Mouse (Mus musculus): Measurements from ENCODE around the gene Sipa1l3. TPM values are rescaled to one million over a fixed set of nuclear protein-coding genes. Genes with fewer than 3 reads are reported as not detected.

Gene Sipa1l3
- polyA plus RNA-seq, 1 experiment = 19.0 TPM

DNA sequence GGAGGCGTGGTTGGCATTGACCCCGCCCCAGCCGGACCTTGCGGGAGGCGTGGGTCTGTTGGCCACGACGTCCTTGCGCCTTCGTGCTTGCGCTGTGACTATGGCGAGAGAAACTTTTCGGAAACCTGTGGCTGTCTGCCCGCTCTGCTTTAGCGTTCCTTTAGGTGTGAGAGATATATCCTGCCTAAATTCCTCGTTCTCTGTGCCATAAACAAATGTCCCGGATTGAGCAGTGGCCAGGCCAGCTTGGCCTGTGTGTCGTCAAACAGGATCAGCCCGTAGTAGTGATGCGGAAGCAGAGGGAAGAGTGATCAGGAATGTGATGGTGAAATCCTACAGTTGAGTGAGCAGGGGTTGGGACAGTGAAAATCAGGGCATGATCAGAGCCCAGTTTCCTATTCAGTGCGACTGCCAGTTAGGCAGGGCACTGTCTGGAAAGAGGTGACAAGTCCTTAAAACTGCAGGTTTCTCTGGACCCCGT, 236.3 kb downstream of the Sipa1l3 start:
- Histone ChIP-seq H3K4me2 (ENCODE audit: low read depth) (no peak overlapping the region), H3K36me3 (ENCODE audit: control insufficient read depth, insufficient read depth) (no peaks in the 10 kb centered on the region), H3K27me3 (ENCODE audit: control insufficient read depth, insufficient read depth, insufficient read length) (peaks cover 24% of the 10 kb centered on the region), H3K4me3 (no peak overlapping the region), H3ac (ENCODE audit: control insufficient read depth, insufficient read length) (no peak overlapping the region), H3K79me2 (ENCODE audit: control insufficient read depth, insufficient read depth) (no peaks in the 10 kb centered on the region)
- TF ChIP-seq CEBPB (IDR thresholded peaks at IDR 0.05; ENCODE audit: insufficient read depth, poor library complexity, severe bottlenecking) (no peak), POLR2A (IDR thresholded peaks at IDR 0.05; ENCODE audit: insufficient read length, low read depth) (no peak), USF1 (IDR thresholded peaks at IDR 0.05; ENCODE audit: low read depth) (no peak)

GRCm38 (mm10) chr7:29281201-29282073, 237.0 kb downstream of the Sipa1l3 start, which contains the start of gene Spint2:
Spint2 (minus strand) TSS chr7:29281912.
- H3K36me3 ChIP-seq (ENCODE audit: control insufficient read depth, insufficient read depth) = no peaks in the 10 kb centered on the region
- H3K79me2 ChIP-seq (ENCODE audit: control insufficient read depth, insufficient read depth) = no peaks in the 10 kb centered on the region
- no peak within 1 kb of the TSS for H3ac ChIP-seq (ENCODE audit: control insufficient read depth, insufficient read length)
- no peak within 1 kb of the TSS for H3K4me3 ChIP-seq
- H3K27me3 ChIP-seq (ENCODE audit: control insufficient read depth, insufficient read depth, insufficient read length) = peaks cover 24% of the 10 kb centered on the region
- TF ChIP-seq CEBPB (IDR thresholded peaks at IDR 0.05; ENCODE audit: insufficient read depth, poor library complexity, severe bottlenecking) (no peak), E2F4 (IDR thresholded peaks at IDR 0.05; ENCODE audit: insufficient read depth) (no peak), MAX (IDR thresholded peaks at IDR 0.05; ENCODE audit: low read depth) (no peak), MYOG (IDR thresholded peaks at IDR 0.05; ENCODE audit: control insufficient read depth in 1 of 3, insufficient read depth in 1 of 3, insufficient read length in 2 of 3, low read depth in 2 of 3) (no peak), TCF12 (IDR thresholded peaks at IDR 0.05; ENCODE audit: insufficient read depth, poor library complexity, severe bottlenecking) (no peak), SRF (IDR thresholded peaks at IDR 0.05; ENCODE audit: control insufficient read depth, insufficient read length, low read depth) (no peak), POLR2A (IDR thresholded peaks at IDR 0.05; ENCODE audit: insufficient read length, low read depth) (no peak), MYOD1 (IDR thresholded peaks at IDR 0.05; ENCODE audit: control insufficient read depth in 1 of 3, insufficient read length in 2 of 3, low read depth in 2 of 3) (no peak), TCF3 (IDR thresholded peaks at IDR 0.05; ENCODE audit: insufficient read length, low read depth) (no peak)
- H3K4me2 ChIP-seq (ENCODE audit: low read depth) = no peak within 1 kb of the TSS

DNA sequence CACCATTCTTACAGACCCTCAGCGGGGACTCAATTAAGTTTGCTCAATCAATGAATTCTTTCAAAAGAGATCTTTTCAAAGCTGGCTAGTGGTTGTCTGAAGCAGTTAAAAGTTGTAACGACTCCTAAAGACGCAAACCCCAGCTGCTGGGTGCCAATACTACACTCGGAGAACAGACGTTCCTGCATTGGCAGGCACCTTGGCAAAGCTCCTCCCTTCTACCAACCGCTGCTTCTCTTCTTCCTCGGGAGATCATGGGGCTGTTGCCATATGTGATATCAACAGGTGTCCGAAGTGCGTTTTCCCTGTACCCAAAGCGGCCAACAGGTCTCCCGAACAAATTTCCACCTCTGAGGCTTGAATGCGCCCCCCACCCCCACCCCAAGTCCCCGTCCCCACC, 237.6 kb downstream of the Sipa1l3 start:
- Histone ChIP-seq H3K4me2 (ENCODE audit: low read depth) (no peak overlapping the region), H3K4me3 (no peak overlapping the region), H3K79me2 (ENCODE audit: control insufficient read depth, insufficient read depth) (no peaks in the 10 kb centered on the region), H3K36me3 (ENCODE audit: control insufficient read depth, insufficient read depth) (no peaks in the 10 kb centered on the region), H3ac (ENCODE audit: control insufficient read depth, insufficient read length) (no peak overlapping the region), H3K27me3 (ENCODE audit: control insufficient read depth, insufficient read depth, insufficient read length) (peaks cover 24% of the 10 kb centered on the region)
- TF ChIP-seq POLR2AphosphoS2 (IDR thresholded peaks at IDR 0.05; ENCODE audit: insufficient read length, low read depth) (no peak), MYOG (IDR thresholded peaks at IDR 0.05; ENCODE audit: control insufficient read depth in 1 of 3, insufficient read depth in 1 of 3, insufficient read length in 2 of 3, low read depth in 2 of 3) (no peak), TCF12 (IDR thresholded peaks at IDR 0.05; ENCODE audit: insufficient read depth, poor library complexity, severe bottlenecking) (no peak), MYOD1 (IDR thresholded peaks at IDR 0.05; ENCODE audit: control insufficient read depth in 1 of 3, insufficient read length in 2 of 3, low read depth in 2 of 3) (no peak)

GRCm38 (mm10) chr7:29279924-29280323, 238.5 kb downstream of the Sipa1l3 start:
- Histone ChIP-seq H3K4me2 (ENCODE audit: low read depth) (no peak overlapping the region), H3K79me2 (ENCODE audit: control insufficient read depth, insufficient read depth) (no peaks in the 10 kb centered on the region), H3K27me3 (ENCODE audit: control insufficient read depth, insufficient read depth, insufficient read length) (peaks cover 24% of the 10 kb centered on the region), H3K4me3 (no peak overlapping the region), H3ac (ENCODE audit: control insufficient read depth, insufficient read length) (no peak overlapping the region), H3K36me3 (ENCODE audit: control insufficient read depth, insufficient read depth) (no peaks in the 10 kb centered on the region)
- TF ChIP-seq MYOD1 (IDR thresholded peaks at IDR 0.05; ENCODE audit: control insufficient read depth in 1 of 3, insufficient read length in 2 of 3, low read depth in 2 of 3) = no peak
- no peak for TF ChIP-seq POLR2A (IDR thresholded peaks at IDR 0.05; ENCODE audit: insufficient read length, low read depth)
- TF ChIP-seq REST (IDR thresholded peaks at IDR 0.05; ENCODE audit: insufficient read depth, insufficient read length) = no peak
- no peak for TF ChIP-seq CEBPB (IDR thresholded peaks at IDR 0.05; ENCODE audit: insufficient read depth, poor library complexity, severe bottlenecking)
- TF ChIP-seq E2F4 (IDR thresholded peaks at IDR 0.05; ENCODE audit: insufficient read depth) = no peak
- TF ChIP-seq SRF (IDR thresholded peaks at IDR 0.05; ENCODE audit: control insufficient read depth, insufficient read length, low read depth) = no peak
- no peak for TF ChIP-seq USF1 (IDR thresholded peaks at IDR 0.05; ENCODE audit: low read depth)
- TF ChIP-seq POLR2AphosphoS2 (IDR thresholded peaks at IDR 0.05; ENCODE audit: insufficient read length, low read depth) = no peak
- TF ChIP-seq MAX (IDR thresholded peaks at IDR 0.05; ENCODE audit: low read depth) = no peak
- TF ChIP-seq TCF3 (IDR thresholded peaks at IDR 0.05; ENCODE audit: insufficient read length, low read depth) = no peak
- no peak for TF ChIP-seq TCF12 (IDR thresholded peaks at IDR 0.05; ENCODE audit: insufficient read depth, poor library complexity, severe bottlenecking)
- TF ChIP-seq MYOG (IDR thresholded peaks at IDR 0.05; ENCODE audit: control insufficient read depth in 1 of 3, insufficient read depth in 1 of 3, insufficient read length in 2 of 3, low read depth in 2 of 3) = no peak

DNA sequence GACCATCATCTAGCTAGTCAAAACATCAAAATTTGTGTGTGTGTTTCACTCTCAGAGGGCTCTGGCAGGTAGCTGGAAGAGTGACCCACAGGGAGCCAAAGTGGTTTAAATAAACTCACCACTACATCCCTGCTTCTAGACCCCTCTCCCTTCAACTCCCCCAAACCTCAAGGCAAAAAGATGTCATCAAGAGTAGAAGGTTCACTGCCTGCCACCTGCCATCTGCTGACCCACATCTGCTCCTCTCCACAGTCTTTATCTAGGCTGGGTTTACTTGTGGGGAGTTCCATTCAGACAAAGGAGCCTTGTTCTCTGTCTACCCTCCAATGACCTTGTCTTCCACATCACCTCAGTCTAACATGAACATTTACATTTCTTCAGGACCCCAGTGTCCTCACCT, 239.2 kb downstream of the Sipa1l3 start:
- Histone ChIP-seq H3K36me3 (ENCODE audit: control insufficient read depth, insufficient read depth) (no peaks in the 10 kb centered on the region), H3K4me2 (ENCODE audit: low read depth) (no peak overlapping the region), H3K79me2 (ENCODE audit: control insufficient read depth, insufficient read depth) (no peaks in the 10 kb centered on the region), H3K4me3 (no peak overlapping the region), H3ac (ENCODE audit: control insufficient read depth, insufficient read length) (no peak overlapping the region), H3K27me3 (ENCODE audit: control insufficient read depth, insufficient read depth, insufficient read length) (peaks cover 20% of the 10 kb centered on the region)
- TF ChIP-seq MAX (IDR thresholded peaks at IDR 0.05; ENCODE audit: low read depth) (no peak), E2F4 (IDR thresholded peaks at IDR 0.05; ENCODE audit: insufficient read depth) (no peak), TCF3 (IDR thresholded peaks at IDR 0.05; ENCODE audit: insufficient read length, low read depth) (no peak), MYOG (IDR thresholded peaks at IDR 0.05; ENCODE audit: control insufficient read depth in 1 of 3, insufficient read depth in 1 of 3, insufficient read length in 2 of 3, low read depth in 2 of 3) (no peak), USF1 (IDR thresholded peaks at IDR 0.05; ENCODE audit: low read depth) (no peak), POLR2AphosphoS2 (IDR thresholded peaks at IDR 0.05; ENCODE audit: insufficient read length, low read depth) (no peak), TCF12 (IDR thresholded peaks at IDR 0.05; ENCODE audit: insufficient read depth, poor library complexity, severe bottlenecking) (no peak), REST (IDR thresholded peaks at IDR 0.05; ENCODE audit: insufficient read depth, insufficient read length) (no peak), MYOD1 (IDR thresholded peaks at IDR 0.05; ENCODE audit: control insufficient read depth in 1 of 3, insufficient read length in 2 of 3, low read depth in 2 of 3) (no peak), POLR2A (IDR thresholded peaks at IDR 0.05; ENCODE audit: insufficient read length, low read depth) (no peak), CEBPB (IDR thresholded peaks at IDR 0.05; ENCODE audit: insufficient read depth, poor library complexity, severe bottlenecking) (no peak), SRF (IDR thresholded peaks at IDR 0.05; ENCODE audit: control insufficient read depth, insufficient read length, low read depth) (no peak)
